Mouse (Mus musculus): ENCODE measurements around the gene Ermp1.

DNA sequence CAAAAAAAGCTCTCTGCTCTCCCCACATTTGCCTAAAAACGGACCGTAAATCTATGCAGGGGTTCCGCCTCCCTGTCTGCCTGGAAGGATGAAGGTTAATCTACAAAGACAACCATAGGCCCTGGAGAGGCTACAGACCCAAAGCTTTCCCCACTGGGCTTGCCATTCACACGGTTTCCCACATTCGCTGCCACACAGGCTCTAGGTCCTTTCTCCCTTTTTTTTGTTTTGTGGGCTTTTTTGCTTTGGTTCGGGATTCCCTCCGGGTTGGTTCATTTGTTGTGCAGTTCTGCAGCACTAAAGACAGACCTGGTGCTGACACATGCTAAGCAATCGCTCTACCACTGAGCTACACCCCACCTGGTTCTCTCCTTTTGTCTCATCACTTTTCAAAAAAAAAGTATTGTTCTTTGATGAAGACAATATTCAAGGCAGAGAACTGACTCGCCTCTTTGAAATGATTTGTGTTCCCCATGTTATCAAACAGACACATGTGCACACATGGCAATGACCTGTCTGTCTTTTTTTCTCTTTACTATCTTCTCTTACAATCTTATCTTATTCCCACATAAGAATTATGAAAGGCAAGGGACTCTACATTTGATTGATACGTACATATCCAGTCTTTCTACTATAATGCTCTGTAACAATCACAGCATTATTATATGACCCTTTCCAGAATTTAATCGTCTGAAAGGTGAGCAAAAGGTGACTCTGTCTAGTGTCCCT lies 4.9 kb downstream of the Ermp1 start:
- no peak for TF ChIP-seq CTCF (IDR thresholded peaks at IDR 0.05; ENCODE audit: borderline replicate concordance, insufficient read depth, low read depth, low read length)
- no peak for TF ChIP-seq POLR2A (IDR thresholded peaks at IDR 0.05; ENCODE audit: borderline replicate concordance, insufficient read depth, low read length)
